Mouse (Mus musculus): Measurements from ENCODE around the gene Astn2.

The Astn2 gene

GRCm38 (mm10) chr4:65532071-65532736, 872.2 kb downstream of the Astn2 start:
- DNase-seq (ENCODE audit: low spot score), result no peak

DNA sequence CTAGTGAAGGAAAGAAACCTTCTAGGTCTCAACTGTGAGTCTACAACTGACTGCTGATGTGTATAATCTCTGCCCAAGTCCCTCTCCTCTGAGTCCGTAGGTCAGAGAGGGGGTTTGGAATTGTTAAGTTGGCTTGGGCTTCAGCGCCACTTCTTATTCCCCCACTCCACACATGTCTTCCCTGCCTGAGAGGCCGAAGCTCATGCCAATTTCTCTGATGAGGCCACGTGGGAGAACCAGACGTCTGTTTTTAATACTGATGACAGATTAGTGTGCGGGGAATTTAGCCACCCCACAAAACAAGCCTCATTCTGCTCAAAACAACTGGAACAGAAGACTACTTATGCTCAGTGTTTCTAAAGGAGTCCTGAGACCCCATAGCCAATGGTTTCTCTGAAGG, 872.8 kb downstream of the Astn2 start:
- no peak for DNase-seq (ENCODE audit: low spot score)

GRCm38 (mm10) chr4:65530901-65531300, 873.5 kb downstream of the Astn2 start:
- no peak for DNase-seq (ENCODE audit: low spot score)

DNA sequence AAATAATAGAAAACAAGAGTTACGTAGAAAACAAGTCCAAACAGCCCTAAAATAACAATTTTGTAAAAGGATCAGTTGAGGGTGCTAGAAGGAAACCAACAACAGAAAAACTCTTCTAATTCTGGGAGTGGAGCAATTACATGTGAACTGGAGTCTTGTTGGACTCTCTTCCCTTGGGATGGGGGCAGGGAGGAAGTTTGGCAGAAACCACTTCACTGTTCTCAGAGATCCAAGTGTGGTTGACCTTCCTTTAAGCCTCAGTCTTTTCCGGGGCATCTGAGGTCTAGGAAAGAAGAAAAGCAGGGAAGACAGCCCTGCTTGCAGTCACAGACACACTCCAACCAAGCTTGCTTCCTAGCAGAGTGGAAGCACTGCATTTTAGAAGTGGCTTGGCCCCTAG, 896.3 kb downstream of the Astn2 start:
- DNase-seq (ENCODE audit: low spot score), result no peak

DNA sequence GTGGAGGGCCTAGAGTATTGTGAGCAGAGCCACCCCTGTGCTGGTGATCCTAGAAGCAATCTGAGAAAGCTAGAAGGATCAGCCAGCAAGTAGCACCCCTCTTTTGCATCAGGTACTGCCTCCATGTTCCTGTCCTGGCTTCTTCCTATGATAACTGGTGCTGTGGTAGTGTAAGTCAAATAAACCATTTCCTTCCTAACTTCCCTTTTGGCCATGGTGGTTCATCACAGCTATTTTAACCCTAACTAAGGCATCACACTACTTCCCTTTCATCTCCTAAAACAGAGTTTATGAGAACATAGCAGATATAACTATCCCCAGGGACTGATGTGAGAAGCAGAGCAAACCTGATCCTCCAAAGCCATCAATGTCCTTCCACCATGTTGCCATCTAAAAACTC, 897.5 kb downstream of the Astn2 start:
- DNase-seq (ENCODE audit: low spot score), result no peak

- DNase-seq (ENCODE audit: low spot score), result peak; percentile 23
Observed at GRCm38 (mm10) chr4:65496463-65496834, 908.0 kb downstream of the Astn2 start.

DNA sequence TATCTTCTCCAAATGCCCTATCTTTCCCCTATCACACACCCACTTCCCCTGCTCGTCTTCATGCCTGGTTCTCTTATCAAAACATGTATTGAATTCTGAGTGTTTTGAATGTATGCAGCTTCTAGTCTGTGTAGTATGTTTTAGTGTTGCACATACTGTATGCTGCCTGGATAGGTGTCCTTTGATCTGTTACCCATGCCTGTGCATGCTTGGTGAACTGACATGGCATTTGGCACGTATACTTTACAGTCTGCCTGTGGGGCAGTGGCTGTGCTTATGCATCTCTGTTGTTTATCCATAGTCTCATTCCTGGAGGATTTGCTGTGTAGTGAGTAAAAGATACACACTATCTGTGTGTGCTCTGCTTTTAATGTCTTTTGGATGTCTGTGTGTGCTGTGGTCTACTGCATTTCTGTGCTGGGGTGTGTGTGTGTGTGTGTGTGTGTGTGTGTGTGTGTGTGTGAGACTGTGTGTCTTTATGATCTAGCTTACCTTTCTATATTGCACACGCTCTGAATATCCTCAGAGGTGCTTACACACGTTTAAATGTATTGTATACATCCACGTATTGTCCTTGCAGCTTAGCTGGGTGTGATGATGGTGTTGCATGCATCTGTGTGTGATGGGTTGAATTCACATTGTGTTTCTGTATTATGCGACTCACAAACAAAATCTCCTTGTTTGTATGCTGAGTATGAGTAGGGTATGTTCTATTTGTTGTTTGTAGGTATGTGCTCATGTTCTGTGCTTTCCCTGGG, 908.5 kb downstream of the Astn2 start:
- no peak for DNase-seq (ENCODE audit: low spot score)

DNA sequence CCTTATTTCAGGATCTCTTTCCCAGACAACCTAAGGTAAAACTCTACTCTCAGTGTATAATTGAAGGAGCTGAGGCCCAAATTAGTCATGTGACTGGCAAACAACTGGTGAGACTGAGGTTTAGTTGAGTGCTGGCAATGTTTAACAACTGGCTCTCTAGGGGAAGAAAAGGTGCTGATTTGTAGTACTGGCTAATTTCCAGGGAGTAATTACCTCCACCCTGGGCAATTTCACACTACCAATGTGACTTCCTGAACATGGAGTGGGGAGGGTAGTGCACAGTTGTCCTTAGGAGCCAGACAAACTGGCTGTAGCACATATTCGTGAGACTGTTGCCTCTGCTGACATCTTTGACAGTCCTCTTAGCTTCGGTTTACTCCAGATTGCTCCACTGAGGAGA, 912.9 kb downstream of the Astn2 start:
- no peak for DNase-seq (ENCODE audit: low spot score)

- DNase-seq (ENCODE audit: low spot score), result no peak
Observed at GRCm38 (mm10) chr4:65489711-65490110, 914.7 kb downstream of the Astn2 start.

GRCm38 (mm10) chr4:65481632-65482031, 922.8 kb downstream of the Astn2 start:
- no peak for DNase-seq (ENCODE audit: low spot score)

GRCm38 (mm10) chr4:65477106-65477505, 927.3 kb downstream of the Astn2 start:
- no peak for DNase-seq (ENCODE audit: low spot score)

DNA sequence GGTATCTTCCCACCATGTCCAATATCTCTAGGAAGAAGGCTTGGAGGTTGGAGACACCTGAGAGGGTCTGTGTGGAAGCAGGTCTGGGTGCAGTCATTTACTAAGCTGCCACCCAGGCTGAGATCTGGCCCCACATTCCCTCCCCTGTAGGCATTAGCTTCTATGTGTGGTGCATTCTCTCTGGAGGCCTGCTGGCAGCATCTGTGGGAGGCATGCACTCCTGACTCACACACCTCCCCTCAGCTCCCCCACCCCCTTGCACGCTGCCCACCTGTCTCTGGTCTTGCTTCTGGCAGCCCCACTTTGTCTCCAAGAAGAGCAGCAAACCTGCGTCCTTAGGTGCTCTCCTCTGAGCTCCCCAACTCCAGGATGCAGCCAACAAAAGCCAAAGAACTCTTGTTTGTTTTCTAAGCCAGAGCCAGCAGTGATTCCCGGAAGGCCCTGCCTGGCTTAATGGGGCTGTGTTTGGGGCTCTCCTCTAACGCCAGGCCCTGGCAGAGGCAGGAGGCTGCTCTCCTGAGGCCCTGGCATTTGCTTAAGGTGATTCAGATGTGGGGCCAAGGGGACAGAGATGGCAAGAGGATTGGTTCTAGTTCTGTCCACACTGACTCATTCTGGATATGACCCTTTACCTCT, 928.4 kb downstream of the Astn2 start:
- DNase-seq (ENCODE audit: low spot score), result no peak

GRCm38 (mm10) chr4:65473141-65473540, 931.3 kb downstream of the Astn2 start:
- DNase-seq (ENCODE audit: low spot score), result no peak

DNA sequence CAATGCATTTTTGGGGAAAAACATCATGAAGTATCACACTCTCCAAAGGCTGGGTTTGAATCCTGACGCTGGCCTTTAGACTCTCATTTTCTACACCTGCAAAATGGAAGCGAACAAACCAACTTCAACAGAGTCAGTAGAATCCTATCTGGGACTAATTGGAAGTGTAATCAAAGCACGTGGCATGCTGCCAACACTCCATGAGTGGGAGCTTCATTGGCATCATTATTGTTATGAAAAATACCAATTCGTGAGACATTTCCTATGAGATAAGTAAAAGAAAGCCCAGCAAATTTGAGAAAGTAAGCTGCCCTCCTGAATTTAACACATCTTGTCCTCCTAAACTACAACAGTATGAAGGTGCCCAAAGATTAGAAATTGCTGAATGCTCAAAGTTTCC, 955.2 kb downstream of the Astn2 start:
- no peak for DNase-seq (ENCODE audit: low spot score)

DNA sequence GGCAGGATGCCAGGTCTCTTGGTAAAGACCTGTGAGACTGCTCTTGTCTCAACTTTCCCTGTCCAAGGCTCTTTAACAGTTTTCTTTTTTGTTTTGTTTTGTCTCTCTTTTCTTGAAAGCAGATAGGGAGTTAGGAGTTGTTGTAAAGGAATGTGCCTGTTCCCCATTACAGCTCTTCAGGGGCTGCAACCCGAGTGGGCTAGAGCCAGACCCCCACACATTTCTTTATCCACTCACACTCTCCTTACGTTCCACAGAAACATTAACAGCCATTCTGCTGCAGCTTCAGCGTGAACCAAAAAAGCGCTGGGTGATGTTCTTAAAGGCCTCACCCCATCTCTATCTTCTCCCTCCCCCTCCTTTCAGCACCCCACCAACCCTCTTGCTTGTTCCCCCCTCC, 962.7 kb downstream of the Astn2 start:
- DNase-seq (ENCODE audit: low spot score), result no peak

- DNase-seq (ENCODE audit: low spot score), result no peak
Observed at GRCm38 (mm10) chr4:65430804-65431203, 973.6 kb downstream of the Astn2 start.

- DNase-seq (ENCODE audit: low spot score), result no peak
Observed at GRCm38 (mm10) chr4:65427480-65427879, 976.9 kb downstream of the Astn2 start.

DNA sequence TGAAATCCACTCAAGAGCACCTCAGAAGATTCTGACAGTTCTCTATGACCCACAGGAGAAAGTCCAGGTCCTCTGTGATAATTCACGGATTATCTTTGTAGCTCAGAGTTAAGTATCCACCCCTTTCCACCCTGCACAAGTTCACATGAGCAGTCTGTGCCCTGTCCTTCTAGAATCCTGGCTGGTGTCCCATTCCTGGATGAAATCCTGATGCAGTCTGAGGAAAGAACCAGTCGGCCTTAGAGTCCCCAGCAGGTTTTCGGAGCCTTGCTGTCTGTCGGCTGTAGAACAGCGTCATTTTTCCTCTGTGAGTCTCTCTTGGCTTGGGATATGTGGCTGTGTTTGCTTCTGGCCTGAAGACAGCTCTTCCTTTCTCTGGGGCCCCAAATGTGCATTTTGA, 978.0 kb downstream of the Astn2 start:
- DNase-seq (ENCODE audit: low spot score), result no peak

DNA sequence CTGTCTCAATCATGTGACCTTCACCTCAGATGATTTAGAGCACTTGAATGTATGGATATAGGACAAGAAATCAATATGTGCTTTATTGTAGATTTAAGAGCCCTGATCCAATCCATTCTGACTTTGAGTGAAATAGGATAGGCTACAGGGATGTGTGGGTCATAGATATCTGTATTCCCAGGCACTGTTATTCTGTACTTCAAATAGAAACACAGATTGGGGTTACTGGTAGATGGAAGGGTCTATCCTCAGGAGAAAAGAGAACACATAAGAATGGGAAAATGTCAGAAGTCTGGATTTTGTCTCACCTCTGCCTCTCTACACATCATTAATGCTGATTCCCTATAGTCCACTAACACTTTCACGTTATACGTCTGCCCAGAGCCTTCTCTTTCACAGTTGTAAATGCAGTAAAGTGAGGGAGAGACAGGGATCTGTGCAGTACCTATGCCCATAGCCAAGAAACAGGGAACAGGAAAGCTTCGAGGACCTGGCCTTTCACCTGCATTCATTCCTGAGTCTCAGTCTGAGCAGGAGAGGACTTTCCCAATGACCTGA, 981.3 kb downstream of the Astn2 start:
- DNase-seq (ENCODE audit: low spot score), result no peak

DNA sequence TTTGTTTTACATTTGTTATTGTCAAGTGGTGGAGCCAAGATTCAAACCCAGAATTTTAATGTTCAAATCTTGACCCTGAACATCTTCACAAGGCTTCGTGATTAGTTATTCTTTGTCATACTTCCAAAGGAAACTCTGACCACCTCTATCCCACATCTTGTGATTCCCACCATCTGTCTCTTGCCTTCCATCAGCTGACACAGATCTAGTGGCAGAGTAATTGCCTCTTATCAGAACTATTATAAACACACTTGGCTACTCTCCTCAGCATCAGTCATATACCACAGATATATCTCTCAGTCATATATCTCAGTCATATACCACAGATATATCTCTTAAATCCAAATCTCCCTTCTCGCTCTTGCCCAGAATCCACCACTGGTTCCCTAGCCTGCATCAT, 983.1 kb downstream of the Astn2 start:
- DNase-seq (ENCODE audit: low spot score), result no peak

GRCm38 (mm10) chr4:65420511-65420931, 983.9 kb downstream of the Astn2 start:
- DNase-seq (ENCODE audit: low spot score), result no peak

- no peak for DNase-seq (ENCODE audit: low spot score)
Observed at GRCm38 (mm10) chr4:65415507-65415906, 988.9 kb downstream of the Astn2 start.

All from c-Kit-positive CD71-positive TER-119-positive erythroid progenitor cells, embryonic 14.5 days (primary cell).